Mouse (Mus musculus): ENCODE data around the gene Zbtb11. TPM values are rescaled to one million over a fixed set of nuclear protein-coding genes. Genes with fewer than 3 reads are reported as not detected.
"Not testable (repeated sequence)": the region's sequence is repeated elsewhere in the genome, so short reads cannot be mapped to it uniquely, and the experiment has no call there.

Gene Zbtb11
- polyA plus RNA-seq, 1 experiment from 2014 or later, result 8.7 TPM

- 62% methylated on average over 3 of the region's 3 CpGs for WGBS (ENCODE audit: insufficient replicate concordance)
- Histone ChIP-seq H3K4me2 (no peak overlapping the region), H3K4me1 (replicated peaks) (peaks cover 8% of the 10 kb centered on the region), H3K27ac (replicated peaks) (no peak overlapping the region), H3K27me3 (no peaks in the 10 kb centered on the region), H3K9ac (no peak overlapping the region), H3K9me3 (replicated peaks) (no peaks in the 10 kb centered on the region), H3K36me3 (replicated peaks) (no peaks in the 10 kb centered on the region), H3K4me3 (replicated peaks) (no peak overlapping the region)
- no peak for ATAC-seq (ENCODE audit: insufficient read depth)
These were observed 23.2 kb upstream of the Zbtb11 start for GRCm38 (mm10) chr16:55950462-55950861.

- H3K9me3 ChIP-seq (replicated peaks), result no peaks in the 10 kb centered on the region
- no peak overlapping the region for H3K27ac ChIP-seq (replicated peaks)
- H3K27me3 ChIP-seq, result no peaks in the 10 kb centered on the region
- H3K9ac ChIP-seq, result no peak overlapping the region
- ATAC-seq (ENCODE audit: insufficient read depth), result peak; percentile 70; the same call in 1 of the 2 replicates
- peak overlapping the region; percentile 49 for H3K4me3 ChIP-seq (replicated peaks)
- peaks cover 8% of the 10 kb centered on the region for H3K4me1 ChIP-seq (replicated peaks)
- WGBS (ENCODE audit: insufficient replicate concordance), result 25% methylated on average over 19 of the region's 19 CpGs
- H3K4me2 ChIP-seq, result peak overlapping the region; percentile 54
- H3K36me3 ChIP-seq (replicated peaks), result no peaks in the 10 kb centered on the region
These were observed 22.6 kb upstream of the Zbtb11 start for GRCm38 (mm10) chr16:55950946-55951678.

GRCm38 (mm10) chr16:55951679-55952327 lies 21.9 kb upstream of the Zbtb11 start:
- peak overlapping the region; percentile 54 for H3K4me2 ChIP-seq
- no peak overlapping the region for H3K9ac ChIP-seq
- H3K4me3 ChIP-seq (replicated peaks), result peak overlapping the region; percentile 49

GRCm38 (mm10) chr16:55952771-55953170 lies 20.9 kb upstream of the Zbtb11 start:
- Histone ChIP-seq H3K4me3 (replicated peaks) (no peak overlapping the region), H3K9ac (no peak overlapping the region), H3K27me3 (no peaks in the 10 kb centered on the region), H3K4me1 (replicated peaks) (peaks cover 8% of the 10 kb centered on the region), H3K4me2 (no peak overlapping the region), H3K36me3 (replicated peaks) (no peaks in the 10 kb centered on the region), H3K27ac (replicated peaks) (no peak overlapping the region), H3K9me3 (replicated peaks) (no peaks in the 10 kb centered on the region)
- ATAC-seq (ENCODE audit: insufficient read depth), result no peak

More at GRCm38 (mm10) chr16:55951679-55952327, 21.9 kb upstream of the Zbtb11 start:
- no peak for ATAC-seq (ENCODE audit: insufficient read depth)
- H3K4me1 ChIP-seq (replicated peaks), result peaks cover 8% of the 10 kb centered on the region
- H3K27ac ChIP-seq (replicated peaks), result no peak overlapping the region
- no peaks in the 10 kb centered on the region for H3K36me3 ChIP-seq (replicated peaks)
- H3K27me3 ChIP-seq, result no peaks in the 10 kb centered on the region
- 48% methylated on average over 7 of the region's 7 CpGs for WGBS (ENCODE audit: insufficient replicate concordance)
- no peaks in the 10 kb centered on the region for H3K9me3 ChIP-seq (replicated peaks)

GRCm38 (mm10) chr16:55954196-55954595 lies 19.5 kb upstream of the Zbtb11 start:
- not testable (repeated sequence) for ATAC-seq (ENCODE audit: insufficient read depth); H3K4me1 ChIP-seq (replicated peaks); H3K9ac ChIP-seq; H3K27me3 ChIP-seq; H3K9me3 ChIP-seq (replicated peaks); H3K27ac ChIP-seq (replicated peaks); H3K36me3 ChIP-seq (replicated peaks); H3K4me3 ChIP-seq (replicated peaks); H3K4me2 ChIP-seq
- 78% methylated on average over 9 of the region's 9 CpGs for WGBS (ENCODE audit: insufficient replicate concordance)

GRCm38 (mm10) chr16:55963068-55963467 lies 10.6 kb upstream of the Zbtb11 start:
- H3K9me3 ChIP-seq (replicated peaks); ATAC-seq (ENCODE audit: insufficient read depth); H3K4me2 ChIP-seq; H3K9ac ChIP-seq; H3K27ac ChIP-seq (replicated peaks); H3K36me3 ChIP-seq (replicated peaks); H3K27me3 ChIP-seq; H3K4me3 ChIP-seq (replicated peaks): not testable (repeated sequence)
- WGBS (ENCODE audit: insufficient replicate concordance), result 82% methylated on average over 6 of the region's 11 CpGs
- peaks cover 12% of the 10 kb centered on the region for H3K4me1 ChIP-seq (replicated peaks)

GRCm38 (mm10) chr16:55964126-55964949 lies 9.3 kb upstream of the Zbtb11 start:
- H3K9ac ChIP-seq, result no peak overlapping the region
- no peak overlapping the region for H3K4me3 ChIP-seq (replicated peaks)
- no peak for ATAC-seq (ENCODE audit: insufficient read depth)
- no peak overlapping the region for H3K4me2 ChIP-seq
- H3K9me3 ChIP-seq (replicated peaks), result no peaks in the 10 kb centered on the region
- peaks cover 18% of the 10 kb centered on the region for H3K36me3 ChIP-seq (replicated peaks)
- 50% methylated on average over 4 of the region's 4 CpGs for WGBS (ENCODE audit: insufficient replicate concordance)
- peaks cover 19% of the 10 kb centered on the region for H3K4me1 ChIP-seq (replicated peaks)
- H3K27me3 ChIP-seq, result no peaks in the 10 kb centered on the region
- no peak overlapping the region for H3K27ac ChIP-seq (replicated peaks)

GRCm38 (mm10) chr16:55966212-55966871 lies 7.3 kb upstream of the Zbtb11 start, which contains the start of gene Rpl24:
Gene Rpl24, plus strand, starts transcription at chr16:55966275.
- Histone ChIP-seq H3K9ac (peak within 1 kb of the TSS; percentile 68), H3K27me3 (no peaks in the 10 kb centered on the region), H3K9me3 (replicated peaks) (no peaks in the 10 kb centered on the region), H3K4me1 (replicated peaks) (peaks cover 19% of the 10 kb centered on the region), H3K4me2 (peak within 1 kb of the TSS; percentile 79), H3K4me3 (replicated peaks) (peak within 1 kb of the TSS; percentile 71), H3K27ac (replicated peaks) (peak within 1 kb of the TSS; percentile 79), H3K36me3 (replicated peaks) (peaks cover 38% of the 10 kb centered on the region)
- ATAC-seq (ENCODE audit: insufficient read depth), result peak; percentile 86
- WGBS (ENCODE audit: insufficient replicate concordance), result under 1% methylated on average over 42 of the region's 42 CpGs

GRCm38 (mm10) chr16:55967221-55967620 lies 6.5 kb upstream of the Zbtb11 start:
- Histone ChIP-seq H3K4me3 (replicated peaks) (peak overlapping the region; percentile 71), H3K27me3 (no peaks in the 10 kb centered on the region), H3K36me3 (replicated peaks) (peaks cover 47% of the 10 kb centered on the region), H3K27ac (replicated peaks) (peak overlapping the region; percentile 79), H3K9me3 (replicated peaks) (no peaks in the 10 kb centered on the region), H3K4me1 (replicated peaks) (peaks cover 25% of the 10 kb centered on the region), H3K9ac (peak overlapping the region; percentile 68), H3K4me2 (peak overlapping the region; percentile 79)
- no peak for ATAC-seq (ENCODE audit: insufficient read depth)
- 11% methylated on average over 1 of the region's 1 CpGs for WGBS (ENCODE audit: insufficient replicate concordance)

GRCm38 (mm10) chr16:55969147-55969546 lies 4.5 kb upstream of the Zbtb11 start:
- ATAC-seq (ENCODE audit: insufficient read depth), result no peak
- no peak overlapping the region for H3K4me3 ChIP-seq (replicated peaks)
- no peaks in the 10 kb centered on the region for H3K9me3 ChIP-seq (replicated peaks)
- H3K36me3 ChIP-seq (replicated peaks), result peaks cover 51% of the 10 kb centered on the region
- H3K9ac ChIP-seq, result no peak overlapping the region
- 78% methylated on average over 3 of the region's 3 CpGs for WGBS (ENCODE audit: insufficient replicate concordance)
- peaks cover 34% of the 10 kb centered on the region for H3K4me1 ChIP-seq (replicated peaks)
- no peak overlapping the region for H3K27ac ChIP-seq (replicated peaks)
- H3K4me2 ChIP-seq, result peak overlapping the region; percentile 8; the same call in 1 of the 2 replicates
- H3K27me3 ChIP-seq, result no peaks in the 10 kb centered on the region
